Mouse (Mus musculus) heart, embryonic 16.5 days (tissue): Measurements from ENCODE around the gene Edn3. TPM values are rescaled to one million over a fixed set of nuclear protein-coding genes. Genes with fewer than 3 reads are reported as not detected.

Source experiments
- ATAC-seq: fragments of 200-750 bp; cut with Nextera tagmentation; replicated peaks from 2 replicates; pipeline ENCODE4 v1.8.0; 2017; ENCODE audit warnings: moderate number of reproducible peaks; ENCODE audit not compliant: insufficient read depth, low FRiP score; ENCODE audit errors: extremely low read depth
- H3K27ac ChIP-seq: fragments of 300-500 bp; sonication (generic); 2 replicates; pipeline ENCODE4 v1.5.1; 2014; ENCODE audit warnings: mild to moderate bottlenecking, low read length, control low read depth, moderate library complexity
- H3K27me3 ChIP-seq: fragments of 300-500 bp; sonication (generic); 2 replicates; pipeline ENCODE4 v1.6.1; 2014; ENCODE audit warnings: low read length, mixed read lengths; ENCODE audit not compliant: control insufficient read depth, insufficient read depth
- H3K36me3 ChIP-seq: fragments of 300-500 bp; sonication (generic); 2 replicates; pipeline ENCODE4 v1.6.1; 2014; ENCODE audit not compliant: control insufficient read depth, insufficient read depth
- H3K4me1 ChIP-seq: fragments of 300-500 bp; sonication (generic); 2 replicates; pipeline ENCODE4 v1.6.1; 2014; ENCODE audit warnings: low read length, mixed read lengths; ENCODE audit not compliant: control insufficient read depth, insufficient read depth
- H3K4me2 ChIP-seq: fragments of 300-500 bp; sonication (generic); 2 replicates; pipeline ENCODE4 v1.6.1; 2014; ENCODE audit warnings: low read depth, mild to moderate bottlenecking, control low read depth, low read length
- H3K4me3 ChIP-seq: fragments of 300-500 bp; sonication (generic); 2 replicates; pipeline ENCODE4 v1.5.1; 2014; ENCODE audit warnings: mild to moderate bottlenecking, control low read depth, low read length
- H3K9ac ChIP-seq: fragments of 300-500 bp; sonication (generic); 2 replicates; pipeline ENCODE4 v1.6.1; 2014; ENCODE audit warnings: low read length, control low read depth
- H3K9me3 ChIP-seq: fragments of 300-500 bp; sonication (generic); replicated peaks from 2 replicates; pipeline ENCODE4 v1.6.1; 2016; ENCODE audit warnings: low read length; ENCODE audit not compliant: control insufficient read depth
- WGBS: fragments of 180-500 bp; shearing (Covaris S2); extraction: QIAGEN DNeasy Blood & Tissue Kit; methylation state at CpG from one replicate; pipeline ENCODE4 v1.1.7; 2014; 5-methylcytosine and 5-hydroxymethylcytosine counted together
- polyA plus RNA-seq: library from polyadenylated mRNA; unstranded; fragments of >200 nt; fragmentation: Nextera tagmentation; extraction: Ambion mirVana; gene quantifications from 2 replicates; pipeline ENCODE4 v1.2.1, GENCODE M21; 2015

The Edn3 gene
- polyA plus RNA-seq: 0.95 and 3.9 TPM in 2 replicates

GRCm38 (mm10) chr2:174760479-174761121, at the start of gene Edn3:
Gene Edn3 (plus strand): TSS chr2:174760619.
- Histone ChIP-seq H3K4me1 (peaks cover 4% of the 10 kb centered on the region), H3K9me3 (no peaks in the 10 kb centered on the region), H3K27me3 (peaks cover 29% of the 10 kb centered on the region), H3K27ac (no peak within 1 kb of the TSS), H3K9ac (peak within 1 kb of the TSS; percentile 52), H3K36me3 (no peaks in the 10 kb centered on the region), H3K4me2 (peak within 1 kb of the TSS; percentile 80), H3K4me3 (peak within 1 kb of the TSS; percentile 53)
- WGBS: 2% methylated on average over 48 of the region's 48 CpGs
- peak; percentile 30 for ATAC-seq

DNA sequence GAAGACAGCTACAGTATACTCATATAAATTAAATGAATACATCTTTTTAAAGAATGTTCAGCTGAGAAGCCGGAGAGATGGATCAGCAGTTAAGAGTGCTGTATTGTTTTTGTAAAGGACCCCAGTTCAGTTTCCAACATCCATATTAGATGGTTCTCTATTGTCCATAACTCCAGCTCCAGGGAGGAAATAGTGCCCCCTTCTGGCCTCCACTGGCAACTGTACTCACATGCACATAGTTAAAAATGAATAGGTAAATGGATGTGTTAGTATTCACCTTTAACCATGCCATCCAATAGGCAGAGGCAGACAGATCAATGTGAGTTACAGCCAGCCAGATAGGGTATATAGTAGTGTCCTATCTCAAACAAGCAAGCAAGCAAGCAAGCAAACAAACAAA, 48.4 kb upstream of the Edn3 start:
- Histone ChIP-seq H3K4me3 (no peak overlapping the region), H3K27me3 (no peaks in the 10 kb centered on the region), H3K27ac (no peak overlapping the region), H3K4me1 (no peaks in the 10 kb centered on the region), H3K4me2 (no peak overlapping the region), H3K9me3 (peaks cover 3% of the 10 kb centered on the region; the same call in 1 of the 2 replicates), H3K9ac (no peak overlapping the region), H3K36me3 (no peaks in the 10 kb centered on the region)
- no peak for ATAC-seq
- 97% methylated on average over 1 of the region's 1 CpGs for WGBS

GRCm38 (mm10) chr2:174715938-174716337, 44.5 kb upstream of the Edn3 start:
- Histone ChIP-seq H3K27me3 (no peaks in the 10 kb centered on the region), H3K9ac (no peak overlapping the region), H3K4me2 (no peak overlapping the region), H3K27ac (no peak overlapping the region), H3K4me3 (no peak overlapping the region), H3K4me1 (no peaks in the 10 kb centered on the region), H3K36me3 (no peaks in the 10 kb centered on the region), H3K9me3 (peaks cover 3% of the 10 kb centered on the region; the same call in 1 of the 2 replicates)
- ATAC-seq: no peak

GRCm38 (mm10) chr2:174717857-174718256, 42.6 kb upstream of the Edn3 start:
- no peak for ATAC-seq
- H3K36me3 ChIP-seq: no peaks in the 10 kb centered on the region
- H3K9ac ChIP-seq: no peak overlapping the region
- H3K4me2 ChIP-seq: no peak overlapping the region
- WGBS: 86% methylated on average over 4 of the region's 4 CpGs
- no peak overlapping the region for H3K4me3 ChIP-seq
- no peak overlapping the region for H3K27ac ChIP-seq
- H3K27me3 ChIP-seq: no peaks in the 10 kb centered on the region
- no peaks in the 10 kb centered on the region for H3K4me1 ChIP-seq
- peaks cover 3% of the 10 kb centered on the region; the same call in 1 of the 2 replicates for H3K9me3 ChIP-seq

- Histone ChIP-seq H3K27me3 (no peaks in the 10 kb centered on the region), H3K9me3 (no peaks in the 10 kb centered on the region), H3K4me1 (no peaks in the 10 kb centered on the region), H3K36me3 (no peaks in the 10 kb centered on the region), H3K4me2 (no peak overlapping the region), H3K27ac (no peak overlapping the region), H3K9ac (no peak overlapping the region), H3K4me3 (no peak overlapping the region)
- ATAC-seq: no peak
- WGBS: 78% methylated on average over 10 of the region's 10 CpGs
Observed at GRCm38 (mm10) chr2:174727114-174727823, 33.1 kb upstream of the Edn3 start.

- no peaks in the 10 kb centered on the region for H3K36me3 ChIP-seq
- H3K4me3 ChIP-seq: no peak overlapping the region
- ATAC-seq: no peak
- no peaks in the 10 kb centered on the region for H3K4me1 ChIP-seq
- H3K9ac ChIP-seq: no peak overlapping the region
- H3K9me3 ChIP-seq: no peaks in the 10 kb centered on the region
- no peak overlapping the region for H3K4me2 ChIP-seq
- H3K27me3 ChIP-seq: no peaks in the 10 kb centered on the region
- 64% methylated on average over 5 of the region's 5 CpGs for WGBS
- no peak overlapping the region for H3K27ac ChIP-seq
Observed at GRCm38 (mm10) chr2:174731939-174732338, 28.5 kb upstream of the Edn3 start.

GRCm38 (mm10) chr2:174735270-174735669, 25.1 kb upstream of the Edn3 start:
- H3K36me3 ChIP-seq: no peaks in the 10 kb centered on the region
- no peak for ATAC-seq
- H3K27ac ChIP-seq: no peak overlapping the region
- no peak overlapping the region for H3K9ac ChIP-seq
- no peaks in the 10 kb centered on the region for H3K9me3 ChIP-seq
- no peak overlapping the region for H3K4me3 ChIP-seq
- WGBS: 90% methylated on average over 1 of the region's 1 CpGs
- H3K27me3 ChIP-seq: no peaks in the 10 kb centered on the region
- no peaks in the 10 kb centered on the region for H3K4me1 ChIP-seq
- H3K4me2 ChIP-seq: no peak overlapping the region

DNA sequence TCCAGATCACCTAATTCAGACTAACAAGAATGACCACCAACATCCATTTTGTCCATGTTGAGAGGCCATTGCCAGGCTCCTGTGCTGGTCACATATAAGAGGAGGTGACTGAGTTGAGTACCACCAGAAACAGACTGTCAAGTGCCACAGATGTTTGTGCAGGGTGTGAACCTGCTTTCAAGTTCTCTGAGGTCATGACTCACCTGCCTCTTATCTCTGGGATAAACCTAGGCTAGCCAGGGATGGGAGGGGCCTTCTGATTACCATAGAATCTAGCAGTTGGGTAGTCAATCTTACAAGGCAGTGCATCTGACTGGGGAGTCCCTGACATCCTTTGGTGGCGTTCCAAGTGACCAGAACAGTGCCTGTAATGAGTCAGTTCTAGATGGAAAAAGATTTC, 13.2 kb upstream of the Edn3 start:
- WGBS: 72% methylated on average over 1 of the region's 1 CpGs

DNA sequence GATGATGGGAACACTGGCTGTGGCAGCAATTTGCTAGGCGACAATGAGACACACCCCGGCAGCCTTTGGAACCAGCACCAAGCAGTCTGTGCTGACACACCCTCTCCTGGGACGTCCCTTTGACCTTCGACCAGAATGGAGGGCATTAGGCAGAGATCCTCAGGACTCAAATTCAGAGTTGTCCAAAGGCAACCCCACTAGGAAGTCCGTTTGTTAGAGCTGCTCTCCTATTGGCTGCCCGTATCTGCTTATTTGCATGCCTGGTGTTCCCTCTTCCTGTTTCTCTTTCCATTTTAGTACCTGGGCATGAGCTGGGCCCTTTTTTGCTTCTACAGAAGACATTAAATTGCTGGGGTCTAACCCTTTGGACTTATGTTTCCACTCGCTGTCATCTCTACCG, 12.0 kb upstream of the Edn3 start:
- Histone ChIP-seq H3K36me3 (no peaks in the 10 kb centered on the region), H3K27me3 (no peaks in the 10 kb centered on the region), H3K9me3 (no peaks in the 10 kb centered on the region), H3K9ac (no peak overlapping the region), H3K27ac (no peak overlapping the region), H3K4me3 (no peak overlapping the region), H3K4me1 (no peaks in the 10 kb centered on the region), H3K4me2 (peak overlapping the region; percentile 31)
- 60% methylated on average over 8 of the region's 8 CpGs for WGBS
- ATAC-seq: no peak

More for the DNA sequence above, 13.2 kb upstream of the Edn3 start:
- no peak overlapping the region for H3K4me2 ChIP-seq
- no peak for ATAC-seq
- no peaks in the 10 kb centered on the region for H3K27me3 ChIP-seq
- no peak overlapping the region for H3K27ac ChIP-seq
- H3K9ac ChIP-seq: no peak overlapping the region
- H3K4me3 ChIP-seq: no peak overlapping the region
- no peaks in the 10 kb centered on the region for H3K4me1 ChIP-seq
- no peaks in the 10 kb centered on the region for H3K9me3 ChIP-seq
- H3K36me3 ChIP-seq: no peaks in the 10 kb centered on the region
